Mouse (Mus musculus) liver, postnatal 0 days (tissue): ENCODE measurements around the gene Actr1a.

ENCODE experiments used
- CTCF ChIP-seq: sonication (generic); IDR thresholded peaks from 2 replicates; pipeline ENCODE4 v1.5.1; 2016; ENCODE audit warnings: antibody characterized with exemption, low read depth
- EP300 ChIP-seq: IDR thresholded peaks from 2 replicates; pipeline ENCODE4 v1.6.1; 2016; ENCODE audit warnings: antibody characterized with exemption, low read depth, mild to moderate bottlenecking

DNA sequence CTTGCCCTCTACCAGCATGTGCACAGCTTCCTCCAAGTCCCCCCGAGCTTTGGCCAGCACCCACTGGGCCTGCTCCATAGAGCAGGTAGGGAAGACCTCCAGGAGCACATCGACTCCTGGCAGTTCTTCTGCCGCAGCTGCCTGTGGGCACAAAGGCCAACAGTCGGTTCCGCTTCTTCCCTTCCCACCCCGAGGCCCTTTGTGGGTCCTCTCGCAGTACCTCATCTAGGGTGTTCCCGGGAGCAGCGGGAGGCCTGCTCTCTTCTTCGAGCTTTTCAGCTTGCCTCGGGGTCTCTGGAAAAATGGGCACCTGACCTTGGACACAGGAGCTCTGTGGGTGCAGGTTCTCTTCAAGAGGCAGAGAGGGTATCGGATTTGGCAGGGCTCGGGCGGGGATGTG, 64.2 kb downstream of the Actr1a start:
- TF ChIP-seq CTCF: no peak
- no peak for TF ChIP-seq EP300
